Mouse (Mus musculus) heart, postnatal 14 days (tissue): ENCODE measurements around the gene Gm21962. TPM values are rescaled to one million over a fixed set of nuclear protein-coding genes. Genes with fewer than 3 reads are reported as not detected.

ENCODE experiments used
- DNase-seq, 2 experiments: peaks; one replicate each; pipeline ENCODE4 v3.0.0; 2021 to 2022
- intact Hi-C: fragments of 180-260 bp; cut with DNase I; formaldehyde crosslinking; loops from one replicate; pipeline ENCODE4 v1.15.1; 2025
- microRNA-seq, 2 experiments: library from miRNA; unstranded; fragments of <30 nt; microRNA quantifications; one replicate each; pipeline ENCODE4 v1.2.0; 2021 to 2022
- total RNA-seq, 2 experiments: library from RNA; stranded (reverse); gene quantifications; 2 replicates each; pipeline ENCODE4 v1.2.3; 2021

Gene Gm21962
- total RNA-seq, 2 experiments from 2014 or later = not detected

- intact Hi-C loops = no loop called here
- no peak for DNase-seq
These were observed 44.6 kb downstream of the Gm21962 start for GRCm38 (mm10) chr3:137715946-137716345.

- DNase-seq = no peak
- intact Hi-C loops = no loop called here
These were observed 45.3 kb downstream of the Gm21962 start for GRCm38 (mm10) chr3:137716573-137717157.

Small RNA genes lying within 50 kb of the gene (microRNA-seq; reads per million reads assigned to microRNA genes)
- 0 reads per million in 2 experiments for gene Gm22468

Other genes starting within 250 kb of the Gm21962 start
- gene Ddit4l, start 49.9 kb upstream of the Gm21962 start, total RNA-seq = 1 to 10 TPM in 1 of 2 experiments, under 1 TPM in 1; 0.98 to 1.3 TPM
- 10 to 100 TPM; 80.2 to 99.5 TPM for gene H2afz, start 193.0 kb downstream of the Gm21962 start, total RNA-seq
- 10 to 100 TPM; 10.9 to 11.0 TPM for gene Dnajb14, start 196.2 kb downstream of the Gm21962 start, total RNA-seq
- 10 to 100 TPM; 88.9 to 90.3 TPM for gene Lamtor3, start 247.0 kb downstream of the Gm21962 start, total RNA-seq